Mouse (Mus musculus) limb, embryonic 15.5 days (tissue): ENCODE measurements at regions not wholly inside any gene's neighbourhood (a gene's known extent, or its start where the extent isn't known, plus 50 kb on each side); places are given as distances from the start of the nearest gene placed in this dataset.

Experiments used
- ATAC-seq: fragments of 200-750 bp; cut with Nextera tagmentation; 2 replicates; pipeline ENCODE4 v1.8.0; 2017; ENCODE audit warnings: low read depth, moderate TSS enrichment; ENCODE audit not compliant: insufficient number of reproducible peaks, low FRiP score, low TSS enrichment
- H3K27ac ChIP-seq: fragments of 300-500 bp; sonication (generic); 2 replicates; pipeline ENCODE4 v1.5.1; 2015; ENCODE audit warnings: moderate library complexity, mild to moderate bottlenecking, inconsistent platforms
- H3K27me3 ChIP-seq: fragments of 300-500 bp; sonication (generic); 2 replicates; pipeline ENCODE4 v1.6.1; 2015; ENCODE audit warnings: inconsistent platforms
- H3K36me3 ChIP-seq: fragments of 300-500 bp; sonication (generic); 2 replicates; pipeline ENCODE4 v1.6.1; 2015; ENCODE audit warnings: inconsistent platforms
- H3K4me1 ChIP-seq: fragments of 300-500 bp; sonication (generic); 2 replicates; pipeline ENCODE4 v1.6.1; 2015; ENCODE audit warnings: inconsistent platforms
- H3K4me2 ChIP-seq: fragments of 300-500 bp; sonication (generic); 2 replicates; pipeline ENCODE4 v1.6.1; 2015; ENCODE audit warnings: mild to moderate bottlenecking, inconsistent platforms
- H3K4me3 ChIP-seq: fragments of 300-500 bp; sonication (generic); 2 replicates; pipeline ENCODE4 v1.5.1; 2015; ENCODE audit warnings: mild to moderate bottlenecking, inconsistent platforms
- H3K9ac ChIP-seq: fragments of 300-500 bp; sonication (generic); 2 replicates; pipeline ENCODE4 v1.6.1; 2015; ENCODE audit warnings: inconsistent platforms
- H3K9me3 ChIP-seq: fragments of 300-500 bp; sonication (generic); 2 replicates; pipeline ENCODE4 v1.6.1; 2016; ENCODE audit warnings: inconsistent platforms
- WGBS: fragments of 180-500 bp; shearing (Covaris S2); methylation state at CpG from one replicate; pipeline ENCODE4 v1.1.7; 2015; 5-methylcytosine and 5-hydroxymethylcytosine counted together

GRCm38 (mm10) chr10:21741575-21741974 is 140.4 kb upstream of the Sgk1 start:
- WGBS: 31% methylated on average over 8 of the region's 8 CpGs
- H3K4me1 ChIP-seq: no peaks in the 10 kb centered on the region

GRCm38 (mm10) chr10:21741976-21742745 is 139.8 kb upstream of the Sgk1 start:
- H3K4me2 ChIP-seq: no peak overlapping the region
- no peaks in the 10 kb centered on the region for H3K27me3 ChIP-seq
- no peak overlapping the region for H3K9ac ChIP-seq
- 83% methylated on average over 23 of the region's 23 CpGs for WGBS
- no peaks in the 10 kb centered on the region for H3K36me3 ChIP-seq
- no peak overlapping the region for H3K27ac ChIP-seq
- H3K9me3 ChIP-seq: no peaks in the 10 kb centered on the region
- no peak overlapping the region for H3K4me3 ChIP-seq
- no peaks in the 10 kb centered on the region for H3K4me1 ChIP-seq
- ATAC-seq: no peak

More at GRCm38 (mm10) chr10:21741575-21741974, 140.4 kb upstream of the Sgk1 start:
- ATAC-seq: no peak
- H3K4me2 ChIP-seq: no peak overlapping the region
- H3K9ac ChIP-seq: no peak overlapping the region
- no peak overlapping the region for H3K4me3 ChIP-seq
- no peaks in the 10 kb centered on the region for H3K9me3 ChIP-seq
- no peak overlapping the region for H3K27ac ChIP-seq
- H3K36me3 ChIP-seq: no peaks in the 10 kb centered on the region
- no peaks in the 10 kb centered on the region for H3K27me3 ChIP-seq

GRCm38 (mm10) chr10:21743396-21743795 is 138.6 kb upstream of the Sgk1 start:
- H3K9me3 ChIP-seq: no peaks in the 10 kb centered on the region
- no peak for ATAC-seq
- H3K4me1 ChIP-seq: no peaks in the 10 kb centered on the region
- H3K4me2 ChIP-seq: no peak overlapping the region
- no peaks in the 10 kb centered on the region for H3K27me3 ChIP-seq
- no peaks in the 10 kb centered on the region for H3K36me3 ChIP-seq
- 65% methylated on average over 4 of the region's 4 CpGs for WGBS
- H3K9ac ChIP-seq: no peak overlapping the region
- no peak overlapping the region for H3K27ac ChIP-seq
- no peak overlapping the region for H3K4me3 ChIP-seq

- Histone ChIP-seq H3K9me3 (no peaks in the 10 kb centered on the region), H3K36me3 (no peaks in the 10 kb centered on the region), H3K9ac (no peak overlapping the region), H3K27ac (no peak overlapping the region), H3K27me3 (no peaks in the 10 kb centered on the region), H3K4me3 (no peak overlapping the region), H3K4me1 (no peaks in the 10 kb centered on the region), H3K4me2 (no peak overlapping the region)
- 65% methylated on average over 6 of the region's 6 CpGs for WGBS
- no peak for ATAC-seq
Observed at GRCm38 (mm10) chr10:21744341-21744955, 137.5 kb upstream of the Sgk1 start.

GRCm38 (mm10) chr10:21745940-21746487 is 136.0 kb upstream of the Sgk1 start:
- WGBS: 37% methylated on average over 4 of the region's 4 CpGs
- no peaks in the 10 kb centered on the region for H3K27me3 ChIP-seq
- no peaks in the 10 kb centered on the region for H3K36me3 ChIP-seq
- no peak overlapping the region for H3K4me3 ChIP-seq
- H3K4me1 ChIP-seq: no peaks in the 10 kb centered on the region
- H3K4me2 ChIP-seq: no peak overlapping the region
- H3K27ac ChIP-seq: no peak overlapping the region
- H3K9me3 ChIP-seq: no peaks in the 10 kb centered on the region
- no peak for ATAC-seq
- no peak overlapping the region for H3K9ac ChIP-seq

GRCm38 (mm10) chr10:21746713-21747112 is 135.3 kb upstream of the Sgk1 start:
- no peak overlapping the region for H3K4me3 ChIP-seq
- H3K27ac ChIP-seq: no peak overlapping the region
- no peak for ATAC-seq
- no peaks in the 10 kb centered on the region for H3K4me1 ChIP-seq
- H3K9me3 ChIP-seq: no peaks in the 10 kb centered on the region
- H3K27me3 ChIP-seq: no peaks in the 10 kb centered on the region
- WGBS: 14% methylated on average over 9 of the region's 9 CpGs
- H3K4me2 ChIP-seq: no peak overlapping the region
- H3K9ac ChIP-seq: no peak overlapping the region
- no peaks in the 10 kb centered on the region for H3K36me3 ChIP-seq

GRCm38 (mm10) chr10:21751326-21751725 is 130.7 kb upstream of the Sgk1 start:
- Histone ChIP-seq H3K9ac (no peak overlapping the region), H3K36me3 (no peaks in the 10 kb centered on the region), H3K4me3 (no peak overlapping the region), H3K4me2 (no peak overlapping the region), H3K4me1 (no peaks in the 10 kb centered on the region), H3K27me3 (no peaks in the 10 kb centered on the region), H3K27ac (no peak overlapping the region), H3K9me3 (no peaks in the 10 kb centered on the region)
- 77% methylated on average over 6 of the region's 6 CpGs for WGBS
- no peak for ATAC-seq

GRCm38 (mm10) chr10:21752392-21752791 is 129.6 kb upstream of the Sgk1 start:
- Histone ChIP-seq H3K4me2 (no peak overlapping the region), H3K9me3 (no peaks in the 10 kb centered on the region), H3K36me3 (no peaks in the 10 kb centered on the region), H3K4me1 (no peaks in the 10 kb centered on the region), H3K4me3 (no peak overlapping the region), H3K27ac (no peak overlapping the region), H3K27me3 (no peaks in the 10 kb centered on the region), H3K9ac (no peak overlapping the region)
- 76% methylated on average over 3 of the region's 3 CpGs for WGBS
- no peak for ATAC-seq

GRCm38 (mm10) chr10:21754763-21755548 is 127.0 kb upstream of the Sgk1 start:
- no peaks in the 10 kb centered on the region for H3K4me1 ChIP-seq
- 68% methylated on average over 12 of the region's 12 CpGs for WGBS
- H3K9me3 ChIP-seq: no peaks in the 10 kb centered on the region
- no peak overlapping the region for H3K4me3 ChIP-seq
- no peak for ATAC-seq
- no peaks in the 10 kb centered on the region for H3K36me3 ChIP-seq
- no peak overlapping the region for H3K4me2 ChIP-seq
- no peak overlapping the region for H3K9ac ChIP-seq
- H3K27ac ChIP-seq: no peak overlapping the region
- H3K27me3 ChIP-seq: no peaks in the 10 kb centered on the region

GRCm38 (mm10) chr10:21755717-21756116 is 126.3 kb upstream of the Sgk1 start:
- Histone ChIP-seq H3K36me3 (no peaks in the 10 kb centered on the region), H3K4me1 (no peaks in the 10 kb centered on the region), H3K27me3 (no peaks in the 10 kb centered on the region), H3K4me2 (no peak overlapping the region), H3K9ac (no peak overlapping the region), H3K9me3 (no peaks in the 10 kb centered on the region), H3K4me3 (no peak overlapping the region), H3K27ac (no peak overlapping the region)
- 82% methylated on average over 4 of the region's 4 CpGs for WGBS
- no peak for ATAC-seq

- no peaks in the 10 kb centered on the region for H3K27me3 ChIP-seq
- no peak for ATAC-seq
- H3K4me1 ChIP-seq: no peaks in the 10 kb centered on the region
- 86% methylated on average over 7 of the region's 7 CpGs for WGBS
- H3K4me2 ChIP-seq: no peak overlapping the region
- H3K36me3 ChIP-seq: no peaks in the 10 kb centered on the region
- no peaks in the 10 kb centered on the region for H3K9me3 ChIP-seq
- no peak overlapping the region for H3K4me3 ChIP-seq
- H3K9ac ChIP-seq: no peak overlapping the region
- H3K27ac ChIP-seq: no peak overlapping the region
Observed at GRCm38 (mm10) chr10:21756811-21757210, 125.2 kb upstream of the Sgk1 start.

- no peak for ATAC-seq
- H3K9me3 ChIP-seq: no peaks in the 10 kb centered on the region
- WGBS: 60% methylated on average over 6 of the region's 6 CpGs
- H3K27me3 ChIP-seq: no peaks in the 10 kb centered on the region
- no peak overlapping the region for H3K4me2 ChIP-seq
- H3K27ac ChIP-seq: no peak overlapping the region
- H3K4me1 ChIP-seq: no peaks in the 10 kb centered on the region
- no peaks in the 10 kb centered on the region for H3K36me3 ChIP-seq
- H3K9ac ChIP-seq: no peak overlapping the region
- H3K4me3 ChIP-seq: no peak overlapping the region
Observed at GRCm38 (mm10) chr10:21758122-21758521, 123.9 kb upstream of the Sgk1 start.
